Mouse (Mus musculus) erythroid progenitor cell, adult 5-6 weeks (primary cell): ENCODE results near the gene Plin2. TPM values are rescaled to one million over a fixed set of nuclear protein-coding genes. Genes with fewer than 3 reads are reported as not detected.
A peak's percentile ranks its signal among the peaks of the same experiment; 100 is the strongest.
"Not testable (repeated sequence)": the region's sequence is repeated elsewhere in the genome, so short reads cannot be mapped to it uniquely, and the experiment has no call there.

Source experiments
- ATAC-seq: replicated peaks from 2 replicates; pipeline ENCODE4 v1.8.0; 2016; ENCODE audit warnings: moderate number of reproducible peaks, mild to moderate bottlenecking, moderate TSS enrichment, inconsistent platforms; ENCODE audit not compliant: poor library complexity, low FRiP score, severe bottlenecking
- total RNA-seq, 2 experiments: library from RNA; stranded (forward) in 1 of 2; stranded (reverse) in 1 of 2; fragments of 150-400 nt in 1 of 2; fragments of 186-747, 209-891 nt in 1 of 2; gene quantifications; 2 replicates each; pipeline versions ENCODE4 v1.2.3 to v1.2.4; 2015 to 2017; ENCODE audit warnings: low replicate concordance in 2 of 2

Plin2 gene
- total RNA-seq, 2 experiments from 2014 or later, result 16.3 to 18.5 TPM

GRCm38 (mm10) chr4:86648394-86648793 lies 21.5 kb downstream of the Plin2 start:
- ATAC-seq, result not testable (repeated sequence)

- not testable (repeated sequence) for ATAC-seq
Observed at GRCm38 (mm10) chr4:86637561-86637960, 32.3 kb downstream of the Plin2 start.

GRCm38 (mm10) chr4:86634873-86635272 lies 35.0 kb downstream of the Plin2 start:
- ATAC-seq, result peak; percentile 59

- ATAC-seq, result not testable (repeated sequence)
Observed at GRCm38 (mm10) chr4:86634312-86634711, 35.5 kb downstream of the Plin2 start.

- ATAC-seq, result peak; percentile 84
Observed at GRCm38 (mm10) chr4:86632556-86632955, 37.3 kb downstream of the Plin2 start.

- no peak for ATAC-seq
Observed at GRCm38 (mm10) chr4:86631831-86632230, 38.0 kb downstream of the Plin2 start.

GRCm38 (mm10) chr4:86626496-86626895 lies 43.4 kb downstream of the Plin2 start:
- not testable (repeated sequence) for ATAC-seq

- no peak for ATAC-seq
Observed at GRCm38 (mm10) chr4:86625463-86625862, 44.4 kb downstream of the Plin2 start.

GRCm38 (mm10) chr4:86622532-86622931 lies 47.3 kb downstream of the Plin2 start:
- ATAC-seq, result not testable (repeated sequence)

- no peak for ATAC-seq
Observed at GRCm38 (mm10) chr4:86622116-86622515, 47.7 kb downstream of the Plin2 start.

- ATAC-seq, result no peak
Observed at GRCm38 (mm10) chr4:86620506-86620905, 49.4 kb downstream of the Plin2 start.

GRCm38 (mm10) chr4:86612289-86612620 lies 57.6 kb downstream of the Plin2 start:
- ATAC-seq, result peak; percentile 39; the same call in 1 of the 2 replicates

- ATAC-seq, result peak; percentile 98
Observed at GRCm38 (mm10) chr4:86611524-86612288, 58.2 kb downstream of the Plin2 start, which contains the start of gene Haus6. TSS of gene Haus6 (minus strand) at chr4:86612055.

Other genes with a start within 250 kb of the Plin2 start
- gene Saxo1, start 111.7 kb downstream of the Plin2 start, total RNA-seq (2015; ENCODE audit: low replicate concordance), result not detected in 2 replicates
- not detected in 2 replicates for gene Saxo1, start 111.7 kb downstream of the Plin2 start, total RNA-seq (2017; ENCODE audit: low replicate concordance)
- 19.7 and 40.0 TPM in 2 replicates for gene Rraga, start 94.4 kb downstream of the Plin2 start, total RNA-seq (2015; ENCODE audit: low replicate concordance)
- 8.3 and 14.5 TPM in 2 replicates for gene Rraga, start 94.4 kb downstream of the Plin2 start, total RNA-seq (2017; ENCODE audit: low replicate concordance)
- gene Haus6, start 58.0 kb downstream of the Plin2 start, total RNA-seq (2015; ENCODE audit: low replicate concordance), result 11.5 and 19.3 TPM in 2 replicates
- gene Haus6, start 58.0 kb downstream of the Plin2 start, total RNA-seq (2017; ENCODE audit: low replicate concordance), result 16.9 and 27.2 TPM in 2 replicates
- gene Dennd4c, start 78.5 kb upstream of the Plin2 start, total RNA-seq (2015; ENCODE audit: low replicate concordance), result 9.2 and 12.3 TPM in 2 replicates
- 10.5 and 11.8 TPM in 2 replicates for gene Dennd4c, start 78.5 kb upstream of the Plin2 start, total RNA-seq (2017; ENCODE audit: low replicate concordance)
- gene Rps6, start 187.4 kb upstream of the Plin2 start, total RNA-seq (2015; ENCODE audit: low replicate concordance), result 1,192 and 1,255 TPM in 2 replicates
- gene Rps6, start 187.4 kb upstream of the Plin2 start, total RNA-seq (2017; ENCODE audit: low replicate concordance), result 229 and 382 TPM in 2 replicates
- gene Acer2, start 204.3 kb upstream of the Plin2 start, total RNA-seq (2015; ENCODE audit: low replicate concordance), result 1.4 TPM in 1 of 2 replicates, not detected in the other
- 0.68 TPM in 1 of 2 replicates, not detected in the other for gene Acer2, start 204.3 kb upstream of the Plin2 start, total RNA-seq (2017; ENCODE audit: low replicate concordance)